Mouse (Mus musculus) forebrain, postnatal 0 days (tissue): ENCODE data around the gene Chd2. TPM values are rescaled to one million over a fixed set of nuclear protein-coding genes. Genes with fewer than 3 reads are reported as not detected.

Experiments used
- ATAC-seq: fragments of 200-750 bp; cut with Nextera tagmentation; 2 replicates; pipeline ENCODE4 v1.8.0; 2017; ENCODE audit warnings: mild to moderate bottlenecking, moderate library complexity
- DNase-seq: peaks from one replicate; pipeline ENCODE4 v3.0.0-alpha.2; 2015
- H3K27ac ChIP-seq: fragments of 300-500 bp; sonication (generic); 2 replicates; pipeline ENCODE4 v1.5.1; 2014; ENCODE audit warnings: low read depth, mild to moderate bottlenecking, antibody characterized with exemption, low read length, moderate library complexity, mixed read lengths
- H3K27me3 ChIP-seq: fragments of 300-500 bp; sonication (generic); 2 replicates; pipeline ENCODE4 v1.6.1; 2014; ENCODE audit warnings: mild to moderate bottlenecking, low read length, mixed read lengths; ENCODE audit not compliant: insufficient read depth
- H3K36me3 ChIP-seq: fragments of 300-500 bp; sonication (generic); 2 replicates; pipeline ENCODE4 v1.6.1; 2014; ENCODE audit warnings: mild to moderate bottlenecking, moderate library complexity; ENCODE audit not compliant: insufficient read depth
- H3K4me1 ChIP-seq: fragments of 300-500 bp; sonication (generic); 2 replicates; pipeline ENCODE4 v1.6.1; 2014; ENCODE audit warnings: antibody characterized with exemption; ENCODE audit not compliant: insufficient read depth
- H3K4me2 ChIP-seq: fragments of 300-500 bp; sonication (generic); 2 replicates; pipeline ENCODE4 v1.6.1; 2014; ENCODE audit warnings: low read depth, mild to moderate bottlenecking, moderate library complexity
- H3K4me3 ChIP-seq: fragments of 300-500 bp; sonication (generic); 2 replicates; pipeline ENCODE4 v1.5.1; 2014; ENCODE audit warnings: low read depth, low read length, mixed read lengths
- H3K9ac ChIP-seq: fragments of 300-500 bp; sonication (generic); 2 replicates; pipeline ENCODE4 v1.6.1; 2014; ENCODE audit warnings: mild to moderate bottlenecking
- H3K9me3 ChIP-seq: fragments of 300-500 bp; sonication (generic); 2 replicates; pipeline ENCODE4 v1.6.1; 2016; ENCODE audit warnings: low read length
- CTCF ChIP-seq: sonication (generic); IDR thresholded peaks from 2 replicates; pipeline ENCODE4 v1.5.1; 2016; ENCODE audit warnings: antibody characterized with exemption, control low read depth, low read depth
- WGBS: fragments of 180-500 bp; shearing (Covaris S2); extraction: QIAGEN DNeasy Blood & Tissue Kit; methylation state at CpG from one replicate; pipeline ENCODE4 v1.1.7; 2014; 5-methylcytosine and 5-hydroxymethylcytosine counted together
- polyA plus RNA-seq: library from polyadenylated mRNA; unstranded; fragments of >200 nt; fragmentation: Nextera tagmentation; extraction: Ambion mirVana; gene quantifications from 2 replicates; pipeline ENCODE4 v1.2.1, GENCODE M21; 2015
- total RNA-seq: library from RNA; depleted of rRNA; stranded (reverse); fragments of >200 nt; gene quantifications from 2 replicates; pipeline ENCODE4 v1.2.3, GENCODE M21; 2014

Gene Chd2
- total and polyA plus RNA-seq, 2 experiments from 2014 or later, result 32.0 to 53.9 TPM

DNA sequence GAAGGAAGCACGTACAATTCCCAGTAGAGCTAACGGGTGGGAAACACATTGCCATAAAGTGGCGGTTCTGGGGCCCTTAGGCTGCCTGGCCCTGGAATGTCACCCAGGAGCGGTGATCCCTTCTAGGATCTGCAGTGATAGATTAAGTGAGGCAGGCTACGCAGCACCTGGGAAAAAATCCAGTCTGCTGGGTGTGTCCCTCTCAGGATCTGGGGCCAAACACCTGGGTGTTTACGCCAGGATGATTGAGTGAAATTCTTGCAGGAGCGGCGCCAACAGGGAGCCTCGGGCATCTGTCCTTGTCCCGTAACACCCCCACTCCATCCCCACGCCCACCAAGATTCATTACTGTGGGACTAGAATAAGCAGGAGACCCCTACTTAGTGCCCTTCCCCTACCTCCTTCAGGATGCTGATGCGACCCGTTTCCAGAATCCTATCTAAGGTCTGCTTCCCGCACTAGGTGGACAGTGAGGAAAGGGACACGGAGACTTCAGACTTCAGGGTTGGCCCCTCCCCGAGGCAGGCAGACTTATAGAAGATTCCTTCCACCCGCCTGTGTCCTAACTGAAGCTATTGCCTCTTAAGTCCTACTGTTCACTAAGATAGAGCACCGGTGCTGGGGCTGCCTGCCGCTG is 142.7 kb downstream of the Chd2 start:
- Histone ChIP-seq H3K9me3 (no peaks in the 10 kb centered on the region), H3K4me2 (peak overlapping the region; percentile 56), H3K9ac (peak overlapping the region; percentile 31), H3K27me3 (no peaks in the 10 kb centered on the region), H3K4me1 (peaks cover 17% of the 10 kb centered on the region), H3K36me3 (no peaks in the 10 kb centered on the region), H3K4me3 (peak overlapping the region; percentile 27), H3K27ac (0 out of 2 replicates have a peak overlapping the region, but pooled peaks have one; percentile 29)
- WGBS, result 7% methylated on average over 19 of the region's 19 CpGs
- DNase-seq (no peak), ATAC-seq (0 out of 2 replicates have a peak, but pooled peaks have one; percentile 4)
- TF ChIP-seq CTCF, result no peak

DNA sequence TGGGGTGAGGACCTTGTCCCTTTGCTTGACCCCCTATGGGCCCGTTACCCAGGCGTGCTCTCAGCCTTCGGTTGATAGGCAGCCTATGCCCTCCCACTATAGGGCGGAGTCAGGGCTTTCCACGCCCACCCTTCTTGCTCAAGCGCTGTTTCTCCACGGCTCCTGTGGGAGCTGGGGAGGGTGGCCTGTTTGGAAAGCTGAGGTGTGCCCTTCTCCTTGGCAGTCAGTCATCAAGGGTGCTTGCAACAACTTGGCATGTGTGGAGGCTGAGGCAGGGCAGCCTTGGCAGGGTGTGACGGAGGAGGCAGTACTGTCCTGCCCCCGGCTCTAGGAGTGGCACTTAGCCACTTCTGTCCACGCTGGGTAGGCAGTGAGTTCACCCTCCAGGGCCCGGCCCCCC is 143.3 kb downstream of the Chd2 start:
- peak; percentile 45 for ATAC-seq
- peak overlapping the region; percentile 56 for H3K4me2 ChIP-seq
- DNase-seq, result no peak
- H3K27ac ChIP-seq, result no peak overlapping the region
- H3K36me3 ChIP-seq, result no peaks in the 10 kb centered on the region
- H3K4me1 ChIP-seq, result peaks cover 17% of the 10 kb centered on the region
- WGBS, result 11% methylated on average over 11 of the region's 11 CpGs
- 0 out of 2 replicates have a peak overlapping the region, but pooled peaks have one; percentile 31 for H3K9ac ChIP-seq
- no peak for TF ChIP-seq CTCF
- no peaks in the 10 kb centered on the region for H3K9me3 ChIP-seq
- no peaks in the 10 kb centered on the region for H3K27me3 ChIP-seq
- H3K4me3 ChIP-seq, result peak overlapping the region; percentile 13; the same call in 1 of the 2 replicates

DNA sequence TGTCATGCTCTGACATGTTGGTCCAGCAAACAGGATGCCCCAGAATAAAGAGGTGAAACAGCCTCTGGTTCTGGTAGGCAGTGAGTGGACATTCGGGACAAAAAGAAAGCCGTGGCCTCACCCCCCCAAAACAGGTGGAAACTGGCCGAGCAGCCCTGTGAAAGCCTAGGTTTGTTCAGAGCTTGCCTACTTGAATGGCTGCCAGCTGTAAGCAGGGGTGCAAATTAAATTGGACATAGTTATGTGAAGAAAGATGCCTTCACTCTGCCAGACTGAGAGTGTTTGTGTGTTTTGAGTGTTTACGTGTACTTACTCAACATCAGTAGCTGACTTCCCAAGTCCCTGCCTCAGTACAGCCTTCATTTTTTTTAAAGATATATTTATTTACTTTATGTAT is 147.6 kb downstream of the Chd2 start:
- no peak for ATAC-seq
- DNase-seq, result no peak
- 0 out of 2 replicates have a peak overlapping the region, but pooled peaks have one; percentile 65 for H3K9ac ChIP-seq
- WGBS, result 18% methylated on average over 4 of the region's 4 CpGs
- peaks cover 34% of the 10 kb centered on the region for H3K4me1 ChIP-seq
- peak overlapping the region; percentile 51; the same call in 1 of the 2 replicates for H3K4me3 ChIP-seq
- H3K9me3 ChIP-seq, result no peaks in the 10 kb centered on the region
- H3K27me3 ChIP-seq, result no peaks in the 10 kb centered on the region
- TF ChIP-seq CTCF, result no peak
- H3K4me2 ChIP-seq, result peak overlapping the region; percentile 93
- H3K36me3 ChIP-seq, result no peaks in the 10 kb centered on the region
- no peak overlapping the region; the same call in 1 of the 2 replicates for H3K27ac ChIP-seq

DNA sequence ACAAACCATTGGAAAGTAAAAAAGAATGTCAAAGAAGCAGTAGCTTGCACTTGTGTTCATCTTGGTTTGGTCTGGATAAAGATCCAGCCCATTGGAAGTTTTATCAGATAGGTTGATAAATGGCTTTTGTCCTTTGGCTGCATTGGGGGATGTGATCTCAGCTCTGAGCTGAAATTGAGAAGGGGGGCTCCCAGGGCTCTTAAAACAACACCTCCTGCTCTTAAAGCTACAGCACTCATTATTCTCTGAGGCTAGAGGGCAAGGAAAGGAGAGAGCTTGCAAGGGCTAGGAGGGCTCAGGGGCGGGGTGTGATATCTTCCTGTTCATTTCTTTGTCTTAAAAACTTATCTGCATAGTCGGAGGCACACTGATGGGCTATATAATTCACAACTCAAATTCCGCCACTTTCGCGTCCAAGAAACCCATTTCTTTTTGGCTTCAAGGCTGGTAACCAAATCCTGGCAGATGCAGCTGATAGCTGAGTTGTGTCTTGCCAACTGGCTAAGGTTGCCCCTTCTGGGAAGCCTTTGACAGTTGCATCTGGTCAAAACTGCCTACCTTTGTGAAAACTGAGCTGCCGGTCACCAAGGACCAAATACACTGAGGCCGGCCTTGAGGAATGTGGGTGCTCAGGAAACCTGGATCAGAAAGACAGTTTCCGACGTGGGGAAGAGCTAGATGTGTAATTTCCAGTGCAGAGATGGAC is 148.2 kb downstream of the Chd2 start:
- Histone ChIP-seq H3K9ac (peak overlapping the region; percentile 65; the same call in 1 of the 2 replicates), H3K27me3 (no peaks in the 10 kb centered on the region), H3K27ac (peak overlapping the region; percentile 45; the same call in 1 of the 2 replicates), H3K36me3 (no peaks in the 10 kb centered on the region), H3K4me1 (peaks cover 28% of the 10 kb centered on the region), H3K4me2 (peak overlapping the region; percentile 93), H3K9me3 (no peaks in the 10 kb centered on the region), H3K4me3 (peak overlapping the region; percentile 51)
- no peak for TF ChIP-seq CTCF
- ATAC-seq, result no peak
- DNase-seq, result no peak
- WGBS, result 23% methylated on average over 9 of the region's 9 CpGs

- no peak for DNase-seq
- no peak for TF ChIP-seq CTCF
- H3K9ac ChIP-seq, result peak overlapping the region; percentile 65
- H3K4me2 ChIP-seq, result peak overlapping the region; percentile 93
- H3K9me3 ChIP-seq, result no peaks in the 10 kb centered on the region
- no peaks in the 10 kb centered on the region for H3K36me3 ChIP-seq
- H3K27ac ChIP-seq, result peak overlapping the region; percentile 83
- peaks cover 24% of the 10 kb centered on the region for H3K4me1 ChIP-seq
- H3K27me3 ChIP-seq, result no peaks in the 10 kb centered on the region
- no peak for ATAC-seq
- WGBS, result 5% methylated on average over 9 of the region's 9 CpGs
- peak overlapping the region; percentile 51 for H3K4me3 ChIP-seq
Measured at GRCm38 (mm10) chr7:73392359-73392758, 149.3 kb downstream of the Chd2 start.

- DNase-seq (peak; percentile 75), ATAC-seq (peak; percentile 20)
- H3K36me3 ChIP-seq, result no peaks in the 10 kb centered on the region
- peak overlapping the region; percentile 65 for H3K9ac ChIP-seq
- H3K27me3 ChIP-seq, result no peaks in the 10 kb centered on the region
- H3K9me3 ChIP-seq, result no peaks in the 10 kb centered on the region
- H3K27ac ChIP-seq, result peak overlapping the region; percentile 83
- 1% methylated on average over 39 of the region's 39 CpGs for WGBS
- H3K4me1 ChIP-seq, result peaks cover 27% of the 10 kb centered on the region
- no peak for TF ChIP-seq CTCF
- peak overlapping the region; percentile 51 for H3K4me3 ChIP-seq
- H3K4me2 ChIP-seq, result peak overlapping the region; percentile 93
Measured at GRCm38 (mm10) chr7:73391518-73392321, 149.9 kb downstream of the Chd2 start.
